In the genomic region with DNA sequence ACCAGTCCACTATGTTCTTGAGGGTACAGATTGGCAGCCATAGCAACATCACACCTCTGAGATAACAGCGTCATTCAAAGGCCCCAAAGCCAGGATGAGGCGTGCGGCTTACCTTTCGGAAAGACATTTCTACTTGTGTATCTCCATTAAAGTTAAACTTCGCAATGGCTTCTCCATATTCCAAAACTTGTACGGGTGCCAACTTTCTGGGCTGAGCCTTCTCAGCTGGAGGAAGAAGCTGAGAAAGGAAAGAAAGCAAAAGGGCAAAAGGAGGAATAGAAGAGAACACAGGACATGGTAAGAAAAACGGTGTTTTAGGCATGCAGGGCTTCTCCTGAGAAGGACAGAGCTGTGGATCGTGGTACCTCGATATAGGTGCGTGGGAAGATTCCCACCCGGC, we compare ENCODE assay signal across 17 mouse cellular contexts.
"Had no signal": no experiment of that assay in that cellular context is flagged by ENCODE, and none has a peak within 500 bp of the region (broad histone marks: within the 10 kb centered on the region; RNA-seq: fewer than 3 reads in every experiment).

No protein-coding gene starts in this region.

- H3K4me1 ChIP-seq: limb, embryonic 12.5 days; limb, embryonic 15.5 days; lung, embryonic 15.5 days had no signal

- H3K27me3 ChIP-seq: limb, embryonic 12.5 days; limb, embryonic 15.5 days; lung, embryonic 15.5 days had no signal

- H3K9ac ChIP-seq: limb, embryonic 12.5 days; limb, embryonic 15.5 days; liver, embryonic 14.5 days; liver, postnatal 0 days; lung, embryonic 15.5 days had no signal

- DNase-seq: kidney, adult 2 months; kidney, postnatal 36 days; left cerebral cortex, postnatal 4 days; liver, postnatal 0 days; lung, postnatal 14 days; lung, postnatal 4 days; midbrain, embryonic 14.5 days; thymus, adult 2 months; thymus, postnatal 14 days; thymus, postnatal 4 days had no signal

- H3K4me2 ChIP-seq: limb, embryonic 12.5 days; limb, embryonic 15.5 days; liver, embryonic 11.5 days; lung, embryonic 15.5 days; midbrain, embryonic 11.5 days had no signal

- H3K4me3 ChIP-seq: limb, embryonic 12.5 days; limb, embryonic 15.5 days; lung, embryonic 15.5 days had no signal

- H3K9me3 ChIP-seq: limb, embryonic 12.5 days; limb, embryonic 15.5 days; lung, embryonic 15.5 days had no signal

- H3K27ac ChIP-seq: limb, embryonic 12.5 days; limb, embryonic 15.5 days; liver, embryonic 14.5 days; lung, embryonic 15.5 days had no signal

- ATAC-seq: intestine, embryonic 16.5 days; liver, postnatal 0 days had no signal
